Mouse (Mus musculus): ENCODE results near the gene Olfr747. TPM values are rescaled to one million over a fixed set of nuclear protein-coding genes. Genes with fewer than 3 reads are reported as not detected.
"Not testable (repeated sequence)": the region's sequence is repeated elsewhere in the genome, so short reads cannot be mapped to it uniquely, and the experiment has no call there.

Olfr747 gene
- polyA plus RNA-seq (2015; fragmentation: Nextera tagmentation; extraction: Ambion mirVana): not detected in 2 replicates

DNA sequence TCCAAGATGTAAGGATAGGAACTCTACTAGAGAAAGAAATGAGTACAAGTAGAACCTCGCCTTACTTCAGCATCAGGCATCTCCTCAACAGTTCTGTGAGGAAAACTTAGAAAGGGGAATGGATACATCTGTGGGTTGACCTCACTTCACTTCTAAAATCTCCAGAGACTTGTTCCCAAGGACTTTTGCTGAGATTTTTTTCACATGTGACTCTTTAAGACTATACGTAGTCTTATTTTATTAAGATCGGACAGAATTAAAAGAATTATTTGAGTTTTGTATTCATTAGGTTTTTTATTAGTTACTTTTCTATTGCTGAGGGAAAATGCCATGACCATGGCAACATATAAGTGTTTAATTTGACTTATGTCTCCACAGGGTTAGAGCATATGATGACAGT lies at the start of gene Olfr747:
Gene Olfr747 (minus strand): TSS at position 101 of the 400 bp plus-strand sequence.
- no peaks in the 10 kb centered on the region for H3K27me3 ChIP-seq (ENCODE audit: control insufficient read depth, insufficient read depth, low read depth, low read length)
- no peak for ATAC-seq (ENCODE audit: low read depth)
- no peaks in the 10 kb centered on the region for H3K9me3 ChIP-seq (ENCODE audit: control insufficient read depth, low read length)
- no peak within 1 kb of the TSS for H3K27ac ChIP-seq (ENCODE audit: low read length)
- H3K4me2 ChIP-seq (ENCODE audit: low read depth, low read length): no peak within 1 kb of the TSS
- no peaks in the 10 kb centered on the region for H3K4me1 ChIP-seq (replicated peaks; ENCODE audit: control insufficient read depth, insufficient read depth, low read length)
- 87% methylated on average over 3 of the region's 3 CpGs for WGBS
- H3K9ac ChIP-seq (ENCODE audit: low read length): no peak within 1 kb of the TSS
- no peaks in the 10 kb centered on the region for H3K36me3 ChIP-seq (ENCODE audit: control insufficient read depth, insufficient read depth, low read length)
- no peak within 1 kb of the TSS for H3K4me3 ChIP-seq (ENCODE audit: low read length)

DNA sequence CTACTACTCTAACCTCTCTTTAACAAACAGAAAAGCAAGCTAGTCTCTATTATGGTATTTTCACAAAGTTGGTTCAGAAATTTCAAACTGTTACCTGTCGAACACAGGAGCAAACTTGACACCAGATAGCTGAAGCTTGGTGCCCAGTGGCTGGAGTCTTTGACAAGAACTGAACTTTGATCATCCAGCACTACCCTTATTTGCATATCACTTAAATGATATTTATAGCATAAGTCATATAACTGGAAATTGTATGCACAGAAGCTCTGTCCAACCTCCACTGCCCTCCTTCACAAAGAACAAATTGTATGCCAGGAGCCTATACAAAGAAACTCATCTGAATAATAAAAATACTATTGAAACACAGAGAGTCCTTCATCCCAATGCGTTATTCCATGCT lies 48.6 kb upstream of the Olfr747 start:
- Histone ChIP-seq H3K9me3 (ENCODE audit: control insufficient read depth, low read length) (no peaks in the 10 kb centered on the region), H3K9ac (ENCODE audit: low read length) (no peak overlapping the region), H3K4me3 (ENCODE audit: low read length) (no peak overlapping the region), H3K4me1 (replicated peaks; ENCODE audit: control insufficient read depth, insufficient read depth, low read length) (no peaks in the 10 kb centered on the region), H3K27ac (ENCODE audit: low read length) (no peak overlapping the region), H3K4me2 (ENCODE audit: low read depth, low read length) (no peak overlapping the region), H3K27me3 (ENCODE audit: control insufficient read depth, insufficient read depth, low read depth, low read length) (no peaks in the 10 kb centered on the region), H3K36me3 (ENCODE audit: control insufficient read depth, insufficient read depth, low read length) (no peaks in the 10 kb centered on the region)
- WGBS: 54% methylated on average over 2 of the region's 2 CpGs
- ATAC-seq (ENCODE audit: low read depth): no peak

DNA sequence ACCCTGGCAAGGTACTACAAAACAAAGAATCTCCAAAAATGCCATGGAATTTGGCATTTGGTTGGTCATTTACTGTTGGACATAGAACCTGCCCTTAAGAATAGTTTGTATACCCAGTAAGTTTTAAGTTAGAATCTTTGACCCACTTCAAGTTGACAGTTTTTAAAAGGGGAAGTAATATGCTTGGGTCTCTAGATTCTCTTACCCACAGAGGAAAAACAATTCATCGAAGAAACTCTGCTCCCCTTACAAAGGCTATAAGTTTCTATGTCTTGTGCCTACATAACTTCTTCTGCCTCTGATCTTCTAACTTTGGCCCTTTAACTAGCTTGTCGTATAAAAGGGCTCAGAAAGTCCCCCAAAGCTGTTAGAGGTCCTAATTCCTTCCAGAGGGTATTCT lies 47.3 kb upstream of the Olfr747 start:
- Histone ChIP-seq H3K4me1 (replicated peaks; ENCODE audit: control insufficient read depth, insufficient read depth, low read length) (no peaks in the 10 kb centered on the region), H3K9me3 (ENCODE audit: control insufficient read depth, low read length) (no peaks in the 10 kb centered on the region), H3K4me3 (ENCODE audit: low read length) (no peak overlapping the region), H3K27ac (ENCODE audit: low read length) (no peak overlapping the region), H3K27me3 (ENCODE audit: control insufficient read depth, insufficient read depth, low read depth, low read length) (no peaks in the 10 kb centered on the region), H3K9ac (ENCODE audit: low read length) (no peak overlapping the region), H3K36me3 (ENCODE audit: control insufficient read depth, insufficient read depth, low read length) (no peaks in the 10 kb centered on the region), H3K4me2 (ENCODE audit: low read depth, low read length) (no peak overlapping the region)
- no peak for ATAC-seq (ENCODE audit: low read depth)
- 67% methylated on average over 2 of the region's 2 CpGs for WGBS

- not testable (repeated sequence) for H3K4me1 ChIP-seq (replicated peaks; ENCODE audit: control insufficient read depth, insufficient read depth, low read length); H3K27ac ChIP-seq (ENCODE audit: low read length); H3K36me3 ChIP-seq (ENCODE audit: control insufficient read depth, insufficient read depth, low read length); H3K9ac ChIP-seq (ENCODE audit: low read length); ATAC-seq (ENCODE audit: low read depth); H3K4me3 ChIP-seq (ENCODE audit: low read length); H3K4me2 ChIP-seq (ENCODE audit: low read depth, low read length); H3K27me3 ChIP-seq (ENCODE audit: control insufficient read depth, insufficient read depth, low read depth, low read length); H3K9me3 ChIP-seq (ENCODE audit: control insufficient read depth, low read length)
- 52% methylated on average over 3 of the region's 4 CpGs for WGBS
These were observed 29.4 kb upstream of the Olfr747 start for GRCm38 (mm10) chr14:50722371-50722770.

DNA sequence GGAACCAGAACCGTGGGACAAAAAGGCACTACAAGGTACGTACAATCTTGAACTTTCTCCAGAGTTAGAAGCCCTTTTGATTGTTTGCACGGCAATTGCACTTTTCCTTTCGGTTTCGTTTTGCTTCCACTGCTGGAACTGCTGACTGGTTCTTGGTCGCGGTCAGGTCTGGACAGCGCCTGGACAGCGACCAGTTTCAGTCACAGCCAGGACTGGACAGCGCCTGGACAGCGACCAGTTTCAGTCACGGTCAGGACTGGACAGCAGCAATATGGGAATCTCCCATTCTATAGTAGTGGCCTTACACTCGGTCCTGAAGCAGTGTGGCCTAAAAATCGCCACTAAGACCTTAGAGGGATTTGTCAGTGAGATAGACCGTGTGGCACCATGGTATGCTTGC lies 26.9 kb upstream of the Olfr747 start:
- WGBS: 87% methylated on average over 15 of the region's 15 CpGs
- not testable (repeated sequence) for H3K27ac ChIP-seq (ENCODE audit: low read length); H3K9me3 ChIP-seq (ENCODE audit: control insufficient read depth, low read length); H3K9ac ChIP-seq (ENCODE audit: low read length); ATAC-seq (ENCODE audit: low read depth); H3K36me3 ChIP-seq (ENCODE audit: control insufficient read depth, insufficient read depth, low read length); H3K27me3 ChIP-seq (ENCODE audit: control insufficient read depth, insufficient read depth, low read depth, low read length); H3K4me2 ChIP-seq (ENCODE audit: low read depth, low read length); H3K4me3 ChIP-seq (ENCODE audit: low read length); H3K4me1 ChIP-seq (replicated peaks; ENCODE audit: control insufficient read depth, insufficient read depth, low read length)

DNA sequence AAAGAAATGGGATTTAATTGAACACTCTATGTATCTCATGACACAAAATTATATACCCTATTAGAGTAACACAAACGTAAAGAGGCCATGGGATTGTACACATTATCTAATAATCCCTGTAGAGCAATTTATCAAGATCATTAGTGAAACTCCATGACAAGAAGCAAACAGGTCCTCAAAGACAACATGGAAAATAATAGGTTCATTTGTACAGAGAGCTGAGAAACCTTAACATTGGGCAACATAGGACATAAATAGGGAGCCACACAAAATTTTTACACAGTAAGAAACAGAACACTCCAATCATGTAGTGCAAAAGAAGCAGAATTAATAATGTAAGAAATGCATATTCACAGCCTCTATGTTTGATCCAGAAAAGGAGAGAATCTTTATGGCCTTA lies 14.1 kb upstream of the Olfr747 start, which contains the start of gene Olfr748:
Gene Olfr748 (plus strand): TSS at position 301 of the 400 bp plus-strand sequence.
- ATAC-seq (ENCODE audit: low read depth): no peak
- 56% methylated on average over 1 of the region's 1 CpGs for WGBS
- H3K4me3 ChIP-seq (ENCODE audit: low read length): no peak within 1 kb of the TSS
- H3K27ac ChIP-seq (ENCODE audit: low read length): no peak within 1 kb of the TSS
- H3K4me1 ChIP-seq (replicated peaks; ENCODE audit: control insufficient read depth, insufficient read depth, low read length): no peaks in the 10 kb centered on the region
- H3K36me3 ChIP-seq (ENCODE audit: control insufficient read depth, insufficient read depth, low read length): no peaks in the 10 kb centered on the region
- H3K4me2 ChIP-seq (ENCODE audit: low read depth, low read length): no peak within 1 kb of the TSS
- H3K9me3 ChIP-seq (ENCODE audit: control insufficient read depth, low read length): no peaks in the 10 kb centered on the region
- H3K9ac ChIP-seq (ENCODE audit: low read length): no peak within 1 kb of the TSS
- H3K27me3 ChIP-seq (ENCODE audit: control insufficient read depth, insufficient read depth, low read depth, low read length): no peaks in the 10 kb centered on the region

DNA sequence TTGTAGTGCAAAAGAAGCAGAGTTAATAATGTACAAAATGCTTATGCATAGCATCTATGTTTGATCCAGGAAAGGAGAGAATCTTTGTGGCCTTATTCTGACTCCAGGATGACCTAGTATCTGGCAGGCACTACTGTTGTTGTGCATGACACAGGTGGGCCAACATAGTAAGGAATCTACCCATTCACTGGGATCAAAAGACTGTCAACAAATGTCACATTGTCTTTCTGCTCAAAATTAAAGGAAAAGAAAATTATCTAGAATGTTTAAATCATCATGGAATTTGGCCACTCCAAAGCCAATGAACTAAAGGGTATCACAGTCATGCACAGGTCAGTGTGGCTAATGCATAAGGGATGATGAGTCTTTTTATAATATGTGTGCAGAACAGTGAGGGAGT lies 46.2 kb downstream of the Olfr747 start, which contains the start of gene Olfr746:
Gene Olfr746 (plus strand): TSS at position 301 of the 400 bp plus-strand sequence.
- H3K9me3 ChIP-seq (ENCODE audit: control insufficient read depth, low read length): no peaks in the 10 kb centered on the region
- H3K9ac ChIP-seq (ENCODE audit: low read length): no peak within 1 kb of the TSS
- H3K27ac ChIP-seq (ENCODE audit: low read length): no peak within 1 kb of the TSS
- no peaks in the 10 kb centered on the region for H3K4me1 ChIP-seq (replicated peaks; ENCODE audit: control insufficient read depth, insufficient read depth, low read length)
- H3K4me2 ChIP-seq (ENCODE audit: low read depth, low read length): no peak within 1 kb of the TSS
- H3K4me3 ChIP-seq (ENCODE audit: low read length): no peak within 1 kb of the TSS
- no peak for ATAC-seq (ENCODE audit: low read depth)
- no peaks in the 10 kb centered on the region for H3K27me3 ChIP-seq (ENCODE audit: control insufficient read depth, insufficient read depth, low read depth, low read length)
- H3K36me3 ChIP-seq (ENCODE audit: control insufficient read depth, insufficient read depth, low read length): no peaks in the 10 kb centered on the region

DNA sequence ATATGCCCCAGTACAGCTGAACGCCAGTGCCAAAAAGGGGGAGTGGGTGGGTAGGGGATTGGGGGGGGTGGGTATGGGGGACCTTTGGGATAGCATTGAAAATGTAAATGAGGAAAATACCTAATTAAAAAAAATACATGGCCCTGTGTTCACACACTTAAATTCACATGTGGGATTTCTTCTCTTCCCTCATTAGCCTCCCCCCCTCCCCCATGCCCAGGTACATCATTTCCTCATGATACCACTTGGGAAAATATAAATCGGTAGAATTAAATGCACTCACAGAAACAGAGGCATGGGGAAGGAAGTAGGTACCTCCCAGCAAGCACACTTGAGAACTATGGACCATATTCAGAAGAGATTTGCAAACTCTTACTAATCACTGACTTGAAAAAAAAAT lies 53.9 kb downstream of the Olfr747 start, which contains the start of gene Olfr745:
Gene Olfr745 (plus strand): TSS at position 301 of the 400 bp plus-strand sequence.
- Histone ChIP-seq H3K9me3 (ENCODE audit: control insufficient read depth, low read length) (no peaks in the 10 kb centered on the region), H3K27ac (ENCODE audit: low read length) (no peak within 1 kb of the TSS), H3K4me2 (ENCODE audit: low read depth, low read length) (no peak within 1 kb of the TSS), H3K36me3 (ENCODE audit: control insufficient read depth, insufficient read depth, low read length) (no peaks in the 10 kb centered on the region), H3K27me3 (ENCODE audit: control insufficient read depth, insufficient read depth, low read depth, low read length) (no peaks in the 10 kb centered on the region), H3K4me3 (ENCODE audit: low read length) (no peak within 1 kb of the TSS), H3K9ac (ENCODE audit: low read length) (no peak within 1 kb of the TSS), H3K4me1 (replicated peaks; ENCODE audit: control insufficient read depth, insufficient read depth, low read length) (no peaks in the 10 kb centered on the region)
- ATAC-seq (ENCODE audit: low read depth): no peak
- WGBS: 81% methylated on average over 2 of the region's 2 CpGs

All from lung, embryonic 16.5 days (tissue).